Mouse (Mus musculus): ENCODE measurements around the gene Cdc16. TPM values are rescaled to one million over a fixed set of nuclear protein-coding genes. Genes with fewer than 3 reads are reported as not detected.

Gene Cdc16
- polyA plus RNA-seq, 1 experiment from 2014 or later: 143 TPM

Other genes with a start within 250 kb of the Cdc16 start
- gene 1700029H14Rik, start 195.2 kb upstream of the Cdc16 start, polyA plus RNA-seq (2015; fragmentation: Nextera tagmentation; extraction: Ambion mirVana): not detected in 2 replicates
- gene Rasa3, start 80.1 kb upstream of the Cdc16 start, polyA plus RNA-seq (2015; fragmentation: Nextera tagmentation; extraction: Ambion mirVana): 19.1 and 22.2 TPM in 2 replicates
- gene Cfap97d2, start 51.8 kb upstream of the Cdc16 start, polyA plus RNA-seq (2015; fragmentation: Nextera tagmentation; extraction: Ambion mirVana): 0.10 TPM in 1 of 2 replicates, not detected in the other
- gene Upf3a, start 27.9 kb downstream of the Cdc16 start, polyA plus RNA-seq (2015; fragmentation: Nextera tagmentation; extraction: Ambion mirVana): 34.0 and 34.4 TPM in 2 replicates
- gene AF366264, start 80.7 kb downstream of the Cdc16 start, polyA plus RNA-seq (2015; fragmentation: Nextera tagmentation; extraction: Ambion mirVana): not detected in 2 replicates
- 24.4 and 26.9 TPM in 2 replicates for gene Champ1, start 112.0 kb downstream of the Cdc16 start, polyA plus RNA-seq (2015; fragmentation: Nextera tagmentation; extraction: Ambion mirVana)
- gene Coprs, start 132.6 kb downstream of the Cdc16 start, polyA plus RNA-seq (2015; fragmentation: Nextera tagmentation; extraction: Ambion mirVana): 80.2 and 84.2 TPM in 2 replicates